Mouse (Mus musculus) natural killer cell, adult 2 months (primary cell): Measurements from ENCODE around the gene Cort.
A peak's percentile ranks its signal among the peaks of the same experiment; 100 is the strongest.
"Not testable (repeated sequence)": the region's sequence is repeated elsewhere in the genome, so short reads cannot be mapped to it uniquely, and the experiment has no call there.

Experiments
- DNase-seq, 2 experiments: peaks; one replicate each; pipeline ENCODE4 v3.0.0; 2022; ENCODE audit warnings: low spot score in 2 of 2

The Cort gene

DNA sequence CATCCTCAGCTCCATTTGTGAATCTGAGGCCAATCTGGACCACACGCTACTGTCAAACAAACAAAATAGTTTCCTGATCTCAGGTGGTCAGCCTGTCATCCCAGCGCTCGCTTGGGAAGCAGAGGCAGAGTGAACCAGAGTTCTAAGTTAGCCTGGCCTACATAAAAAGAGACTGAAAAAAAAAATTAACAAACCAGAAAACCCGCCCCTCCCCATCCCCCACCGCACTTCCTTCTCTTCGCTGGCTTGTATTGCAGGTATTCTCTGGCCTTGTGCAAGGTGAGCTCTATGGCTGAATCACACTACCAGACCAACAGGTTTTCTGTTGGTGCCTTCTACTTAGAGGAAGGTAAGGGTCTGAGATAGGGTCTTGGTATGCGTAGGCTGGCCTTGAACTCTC, 21.0 kb upstream of the Cort start:
- no peak for DNase-seq

DNA sequence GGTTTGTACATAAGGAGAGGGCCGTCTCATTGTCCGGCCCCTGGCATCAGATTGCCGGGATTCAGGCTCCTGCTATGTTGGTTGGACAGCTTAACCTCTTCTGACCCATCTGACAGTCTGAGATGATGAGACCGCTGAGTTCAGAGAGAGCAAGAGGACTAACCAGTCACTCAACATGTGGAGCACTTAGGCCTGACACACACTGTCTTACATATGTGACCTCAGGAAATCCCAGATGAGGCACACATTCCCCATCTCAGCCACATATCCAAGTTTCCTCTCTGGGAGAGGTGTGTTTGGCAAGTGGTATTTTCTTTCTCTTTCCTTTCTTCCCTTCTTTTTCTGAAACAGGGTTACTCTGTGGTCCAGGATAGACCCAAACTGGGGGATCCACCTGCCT, 18.6 kb upstream of the Cort start:
- no peak for DNase-seq

DNA sequence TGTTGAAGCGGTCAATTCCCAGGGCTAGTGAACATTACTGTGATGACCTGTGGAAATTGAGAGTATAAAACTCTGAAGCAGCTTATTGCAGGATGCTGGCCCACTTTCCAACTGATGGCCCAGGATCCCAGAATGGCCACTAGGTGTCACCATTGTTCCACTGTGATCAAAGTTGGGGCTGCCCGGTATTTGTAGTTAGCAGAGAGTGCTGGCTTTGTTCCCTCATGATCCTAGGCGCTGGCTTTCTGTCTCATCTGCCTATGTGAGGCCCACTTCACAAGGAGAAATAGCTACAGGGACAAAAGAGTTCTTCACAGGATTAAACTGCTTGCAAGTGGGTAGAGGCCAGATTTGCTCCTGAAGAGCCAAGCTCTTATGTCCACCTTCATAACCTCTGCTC, 17.9 kb upstream of the Cort start:
- peak; percentile 73 to 79 for DNase-seq

DNA sequence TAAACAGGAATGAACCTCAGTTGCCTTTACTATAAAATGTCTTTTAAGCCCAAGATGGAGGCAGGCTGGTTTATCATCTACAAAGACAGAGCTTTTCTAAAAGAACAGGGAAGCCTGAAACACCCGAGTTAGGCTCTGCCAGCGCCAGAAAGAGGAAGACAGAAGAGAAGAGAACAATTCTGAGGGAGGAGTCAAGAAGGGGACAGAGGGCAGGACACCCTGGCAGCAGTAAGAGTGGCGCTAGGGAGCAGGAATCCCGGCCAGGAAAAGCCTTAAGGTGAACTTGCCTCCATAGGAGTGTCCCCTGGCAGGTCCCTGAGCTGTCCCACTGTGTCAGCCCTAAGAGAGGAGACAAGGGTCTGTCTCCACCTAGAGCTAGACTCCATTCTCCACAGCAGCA, 17.0 kb upstream of the Cort start:
- DNase-seq, result no peak

GRCm38 (mm10) chr4:149138515-149138914, 12.0 kb upstream of the Cort start:
- no peak for DNase-seq

DNA sequence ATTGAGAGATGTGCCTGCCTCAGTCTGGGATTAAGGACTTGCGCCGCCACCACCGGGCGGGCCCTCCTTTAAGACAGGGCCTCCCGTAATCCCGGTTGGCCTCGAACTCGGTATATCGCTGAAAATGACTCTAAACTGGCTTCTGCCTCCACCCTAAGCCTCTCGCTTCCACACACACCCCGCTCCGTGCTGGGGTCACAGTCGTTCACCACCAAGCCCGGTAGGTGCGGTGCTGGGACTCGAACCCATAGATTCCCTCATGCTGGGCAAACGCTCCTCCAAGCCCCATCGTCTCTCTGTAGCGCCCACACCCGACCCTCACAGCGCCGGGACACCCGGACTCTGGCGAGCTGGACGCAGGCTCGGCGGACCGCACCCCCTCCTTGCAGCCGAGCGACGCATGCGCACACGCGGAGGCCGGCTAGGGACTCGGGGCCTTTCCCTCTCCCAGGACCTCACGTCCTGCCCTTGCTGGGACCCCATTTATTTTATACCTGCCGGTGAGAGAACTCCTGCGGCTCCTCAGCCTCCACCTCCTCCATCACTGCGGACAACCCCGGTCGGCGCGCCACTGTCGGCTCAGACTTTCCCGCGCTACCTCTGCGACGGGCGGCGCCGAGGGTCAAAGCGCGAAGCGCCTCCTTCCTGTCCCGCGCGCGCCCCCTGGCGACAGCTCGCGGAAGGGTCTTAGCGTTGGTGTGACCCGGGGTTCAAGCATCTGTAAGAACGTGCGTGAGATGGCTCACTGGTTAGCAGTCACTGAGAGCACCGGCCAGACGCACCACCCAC, 10.6 kb upstream of the Cort start, which contains the start of gene Cenps:
TSS of gene Cenps (minus strand) at position 648 of the 789 bp plus-strand sequence.
- DNase-seq, result peak; percentile 82 to 89

- no peak for DNase-seq
Observed at GRCm38 (mm10) chr4:149136116-149136850, 9.7 kb upstream of the Cort start.

GRCm38 (mm10) chr4:149133395-149133794, 6.8 kb upstream of the Cort start:
- no peak for DNase-seq

GRCm38 (mm10) chr4:149131789-149132565, 5.4 kb upstream of the Cort start:
- peak in 1 of 2 experiments; percentile 65 for DNase-seq

- peak in 1 of 2 experiments; percentile 30 for DNase-seq
Observed at GRCm38 (mm10) chr4:149131021-149131752, 4.6 kb upstream of the Cort start.

DNA sequence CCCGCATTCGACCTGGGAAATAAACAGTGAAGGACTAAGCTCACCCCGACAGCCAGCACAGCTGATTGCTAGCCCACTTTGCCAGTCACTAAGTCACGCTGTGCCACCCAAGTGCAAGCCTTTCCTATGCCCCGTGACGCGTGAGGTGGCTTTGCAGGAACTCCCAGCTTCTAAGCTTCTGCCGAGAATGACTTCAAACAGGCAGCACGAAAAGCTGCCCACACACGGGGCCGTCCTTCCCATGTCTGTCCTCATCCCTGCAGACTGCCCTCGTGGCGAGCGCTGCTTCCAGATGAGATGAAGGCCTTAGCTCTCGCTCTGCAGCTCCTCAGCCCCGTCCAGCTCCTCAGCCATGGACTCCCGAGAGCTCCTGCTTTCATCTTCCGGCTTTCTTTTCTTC, 1.9 kb upstream of the Cort start:
- no peak for DNase-seq

GRCm38 (mm10) chr4:149126115-149126509, 451 bp downstream of the Cort start:
- no peak for DNase-seq

- no peak for DNase-seq
Observed at GRCm38 (mm10) chr4:149125341-149126114, 1.0 kb downstream of the Cort start.

DNA sequence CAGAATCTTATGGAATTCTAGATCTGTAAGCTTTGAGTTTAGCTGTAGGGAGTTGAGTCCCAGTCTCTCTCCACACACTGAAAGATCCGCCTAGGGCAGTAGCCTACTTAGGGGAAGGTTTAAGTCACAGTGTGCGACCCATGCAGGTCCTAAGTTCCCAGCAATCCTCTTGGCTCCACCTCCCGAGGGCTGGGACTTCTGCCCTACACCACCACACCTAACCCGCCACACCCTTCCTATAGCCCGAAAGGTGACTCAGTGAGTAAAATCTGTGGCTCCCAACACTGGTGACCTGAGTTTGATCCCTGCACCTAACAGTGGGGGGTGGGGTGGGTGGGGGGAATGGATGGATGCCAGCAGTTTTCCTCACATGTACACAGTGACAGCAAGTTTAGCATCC, 3.1 kb downstream of the Cort start:
- DNase-seq, result no peak

GRCm38 (mm10) chr4:149119978-149120562, 6.5 kb downstream of the Cort start:
- not testable (repeated sequence) for DNase-seq

- peak; percentile 78 to 84 for DNase-seq
Observed at GRCm38 (mm10) chr4:149103875-149104561, 22.5 kb downstream of the Cort start, which contains the start of gene Dffa. TSS of gene Dffa (plus strand) at chr4:149104146.

DNA sequence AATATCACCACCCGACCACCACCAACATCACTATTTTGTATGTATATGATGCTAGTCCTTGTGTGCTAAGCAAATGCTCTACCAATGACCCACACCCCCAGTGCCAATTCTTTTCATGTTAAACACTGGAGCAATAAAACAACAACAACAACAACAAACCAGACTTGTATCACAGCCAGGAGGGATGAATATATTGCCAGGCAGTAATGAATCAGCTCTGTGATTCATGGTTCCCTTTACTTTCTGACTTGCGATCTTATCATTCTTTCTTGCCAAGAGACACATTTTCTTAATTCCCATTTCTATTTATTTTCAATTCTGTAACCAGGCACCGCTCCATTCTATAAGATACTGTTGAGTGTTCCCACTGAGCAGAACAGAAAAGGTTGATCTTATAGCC, 25.1 kb downstream of the Cort start:
- DNase-seq, result no peak

DNA sequence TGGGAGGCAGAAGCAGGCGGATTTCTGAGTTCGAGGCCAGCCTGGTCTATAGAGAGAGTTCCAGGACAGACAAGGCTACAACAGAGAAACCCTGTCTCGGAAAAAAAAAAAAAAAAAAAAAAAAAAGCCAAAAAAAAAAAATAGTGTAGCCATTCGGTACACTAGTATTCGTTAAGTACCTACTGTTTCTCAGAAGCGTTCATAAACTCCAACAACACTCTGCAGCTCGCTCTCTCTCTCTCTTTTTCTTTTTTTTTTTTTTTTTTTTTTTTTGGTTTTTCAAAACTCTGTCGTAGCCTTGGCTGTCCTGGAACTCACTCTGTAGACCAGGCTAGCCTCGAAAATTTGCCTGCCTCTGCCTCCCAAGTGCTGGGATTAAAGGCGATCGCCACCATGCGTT, 26.1 kb downstream of the Cort start:
- DNase-seq, result not testable (repeated sequence)

DNA sequence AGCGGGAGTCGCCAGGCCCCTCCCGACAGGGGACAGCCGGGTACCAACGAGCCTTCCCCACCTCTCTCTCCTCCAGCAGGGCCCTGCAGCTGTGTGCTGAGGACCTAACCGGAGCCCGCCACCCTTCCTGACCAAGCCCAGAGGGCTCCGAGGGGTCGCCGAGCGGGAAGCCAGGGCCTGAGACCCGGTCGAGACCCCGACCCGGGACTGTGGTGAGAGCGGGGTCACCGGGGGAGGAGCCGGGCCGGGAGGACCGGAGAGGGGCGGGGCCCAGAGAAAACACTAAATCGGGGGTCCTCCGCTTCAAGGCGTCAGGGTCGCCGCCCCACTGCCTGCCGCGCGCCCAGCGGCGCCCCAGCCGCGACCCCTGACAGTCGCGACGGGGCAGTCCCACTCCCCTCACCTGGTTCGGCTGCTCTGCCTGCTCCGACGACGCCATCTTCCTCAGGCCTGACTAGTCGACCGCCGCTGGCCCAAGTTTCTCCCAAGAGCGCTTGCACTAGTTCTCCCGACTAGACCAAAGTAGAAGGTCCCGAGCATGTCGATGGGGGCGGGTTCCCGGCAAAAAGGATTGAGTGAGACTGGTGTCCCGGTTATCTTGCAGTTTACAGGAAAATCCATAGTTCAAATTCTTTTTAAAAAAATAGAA, 27.1 kb downstream of the Cort start, which contains the start of gene Pex14:
TSS of gene Pex14 (minus strand) at position 508 of the 649 bp plus-strand sequence.
- DNase-seq, result peak; percentile 70 to 73
